Mouse (Mus musculus) fibroblast of lung, adult 2 months (primary cell): ENCODE measurements around the gene Rapgef6.

Source experiments
- DNase-seq: peaks from one replicate; pipeline ENCODE4 v3.0.0-alpha.2; 2011; ENCODE audit warnings: low read depth

Gene Rapgef6

DNA sequence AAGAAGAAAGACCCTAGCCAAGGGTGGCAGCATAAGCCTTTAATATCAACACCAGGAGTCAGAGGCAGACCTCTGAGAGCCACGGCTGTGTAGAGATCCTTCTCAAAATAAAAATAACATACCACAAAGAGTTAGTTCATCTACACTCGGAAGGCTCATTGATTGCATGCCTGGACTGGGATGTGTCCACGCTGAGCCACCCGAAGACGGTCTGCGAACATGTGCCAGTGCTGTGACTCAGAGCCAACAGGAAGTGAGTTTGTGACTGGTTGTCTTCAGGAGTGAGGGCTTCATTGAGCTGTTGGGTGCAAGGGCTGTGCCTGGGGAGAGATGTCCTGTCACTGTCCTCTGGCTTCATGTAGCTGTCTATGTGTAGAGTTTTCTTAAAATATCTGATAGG, 171.0 kb downstream of the Rapgef6 start:
- DNase-seq: no peak

DNA sequence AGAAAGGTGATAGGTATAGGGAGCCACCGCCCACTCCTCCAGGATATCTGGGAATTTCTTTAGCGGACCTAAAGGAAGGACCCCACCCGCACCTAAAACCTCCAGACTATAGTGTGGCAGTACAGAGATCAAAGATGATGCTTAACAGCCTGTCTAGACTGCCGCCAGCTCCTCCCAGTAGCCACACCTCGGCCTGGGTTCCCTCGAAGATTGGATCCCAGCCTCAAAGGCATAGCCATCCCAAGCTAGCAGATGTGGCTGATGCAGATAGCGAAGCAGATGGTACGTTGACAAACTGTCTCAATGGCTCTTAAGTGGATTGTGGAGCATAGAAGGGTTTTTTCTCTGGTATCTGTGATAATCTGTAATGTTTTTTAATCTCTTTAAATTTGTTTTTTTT, 171.6 kb downstream of the Rapgef6 start:
- DNase-seq: no peak

DNA sequence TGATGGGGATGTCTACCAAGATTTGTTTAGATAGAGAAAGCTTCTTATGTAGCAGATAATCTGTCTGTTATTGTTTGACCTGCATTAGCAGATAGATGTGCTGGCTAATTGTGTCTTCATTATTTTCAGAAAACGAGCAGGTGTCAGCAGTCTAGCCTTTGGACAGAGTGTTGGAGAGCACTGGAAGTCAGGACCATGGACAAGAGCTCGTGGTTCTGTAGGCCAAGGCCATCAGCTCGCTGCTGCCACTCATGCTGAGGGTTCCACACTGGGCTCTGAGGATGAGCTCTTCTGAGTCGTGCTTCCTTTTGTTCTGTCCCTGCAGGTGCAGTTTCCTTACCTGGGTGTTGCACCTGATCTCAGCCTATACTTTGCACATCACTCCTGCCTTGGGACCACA, 173.3 kb downstream of the Rapgef6 start:
- no peak for DNase-seq

DNA sequence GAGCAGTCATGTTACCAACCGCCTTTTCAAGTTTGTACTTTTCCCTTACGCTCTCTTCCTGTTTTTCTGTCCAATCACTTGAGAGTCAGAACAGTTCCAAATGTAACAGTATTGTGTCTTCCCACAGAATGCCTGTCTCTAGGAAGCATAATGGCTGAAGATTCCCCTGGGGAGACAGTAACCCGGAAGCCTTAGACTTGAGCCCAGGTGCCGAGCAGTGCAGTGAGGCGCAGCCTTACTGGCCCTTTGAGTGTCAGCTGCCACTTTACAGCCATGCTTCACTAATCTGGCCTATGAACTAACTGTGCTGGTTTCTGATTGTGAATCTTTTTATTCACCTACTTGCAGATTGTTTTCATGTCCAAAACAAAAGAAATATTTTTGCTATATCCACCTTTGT, 175.0 kb downstream of the Rapgef6 start:
- no peak for DNase-seq

DNA sequence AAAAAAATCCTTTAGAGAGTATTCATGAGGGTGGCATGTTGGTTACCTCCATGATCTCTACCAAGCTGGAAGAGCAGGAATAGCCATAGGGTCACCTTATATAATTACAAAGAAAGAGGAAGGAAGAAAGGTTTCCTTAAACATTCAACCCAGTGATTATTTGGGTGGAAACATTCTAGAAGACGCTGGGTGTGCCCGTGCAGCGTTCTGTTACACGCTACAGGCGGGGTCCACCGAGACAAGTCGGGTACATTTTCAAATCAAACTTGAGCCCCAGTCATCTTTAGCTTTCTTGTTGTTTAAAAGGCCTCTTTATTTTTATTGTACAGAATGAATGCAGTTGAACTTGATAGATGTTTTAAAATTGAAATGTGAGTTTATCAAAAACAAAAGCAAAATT, 176.0 kb downstream of the Rapgef6 start:
- DNase-seq: no peak

DNA sequence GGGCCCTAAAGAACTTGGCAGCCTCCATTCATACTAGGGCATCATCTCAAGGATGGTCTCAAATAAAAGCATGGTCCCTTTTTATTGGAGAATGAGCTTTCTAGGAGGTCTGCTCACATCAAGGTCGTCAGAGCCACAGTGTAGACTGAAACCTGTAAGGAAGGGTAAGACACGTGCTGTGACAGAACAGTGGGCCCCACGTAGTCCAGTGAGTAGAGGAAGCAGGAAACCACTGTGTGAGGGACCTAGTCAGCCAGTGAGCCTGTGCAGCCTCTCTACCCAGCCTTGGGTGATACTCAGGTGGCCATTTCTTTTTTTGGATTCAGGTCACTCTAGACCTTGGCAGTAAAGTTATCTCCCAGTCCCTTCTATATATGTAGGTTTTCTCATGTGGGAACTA, 177.3 kb downstream of the Rapgef6 start:
- no peak for DNase-seq

DNA sequence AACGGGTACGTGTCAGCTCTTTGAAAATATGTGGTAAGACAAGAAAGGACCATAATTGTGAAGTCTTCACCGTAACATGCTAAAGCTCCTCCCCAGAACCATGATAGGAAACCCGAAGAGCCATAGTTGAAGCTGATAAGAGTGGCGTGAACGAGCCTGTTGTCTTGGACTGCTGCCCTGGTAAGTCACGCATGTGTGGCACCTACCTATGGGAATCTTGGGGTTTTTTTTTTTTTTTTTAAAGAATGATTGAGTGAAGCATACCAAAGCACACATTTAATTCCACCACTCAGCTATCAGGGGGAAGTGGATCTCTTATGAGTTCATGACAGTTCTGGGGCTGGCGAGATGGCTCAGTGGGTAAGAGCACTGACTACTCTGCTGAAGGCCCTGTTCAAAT, 179.2 kb downstream of the Rapgef6 start:
- no peak for DNase-seq

DNA sequence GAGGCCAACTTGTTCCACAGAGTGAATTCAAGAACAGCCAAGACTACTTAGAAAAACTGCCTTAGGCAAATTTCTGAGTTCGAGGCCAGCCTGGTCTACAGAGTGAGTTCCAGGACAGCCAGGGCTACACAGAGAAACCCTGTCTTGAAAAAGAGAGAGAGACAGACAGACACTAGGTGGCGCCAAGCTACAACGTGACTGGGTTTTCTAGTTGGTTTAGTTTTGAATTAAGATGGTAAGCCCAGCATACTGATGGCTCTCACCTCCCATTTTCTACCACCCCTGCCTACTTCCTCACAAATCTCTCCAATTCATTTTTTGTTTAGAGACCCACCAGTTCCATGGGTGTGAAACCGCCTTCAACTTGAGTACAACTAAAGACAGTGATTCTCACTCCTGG, 180.7 kb downstream of the Rapgef6 start:
- DNase-seq: peak; percentile 36

DNA sequence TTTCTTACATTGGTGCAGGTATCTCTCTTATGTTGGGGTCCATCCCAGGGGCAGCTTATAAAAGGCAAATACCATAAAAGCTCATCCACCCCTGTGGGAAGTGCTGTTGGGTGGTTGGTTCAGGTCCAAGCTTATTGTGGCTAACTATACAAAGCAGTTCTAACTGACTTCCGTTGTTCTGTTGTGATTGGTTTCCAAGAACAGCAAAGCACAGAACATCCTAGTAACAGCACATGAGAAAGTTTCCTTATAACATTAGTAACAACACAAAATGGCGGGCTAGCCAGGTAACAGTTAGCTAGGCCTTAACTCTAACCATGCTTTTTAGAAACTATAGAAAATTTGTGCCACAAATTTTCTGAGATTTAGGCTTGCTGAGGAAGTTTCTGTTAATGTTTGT, 185.5 kb downstream of the Rapgef6 start:
- no peak for DNase-seq

DNA sequence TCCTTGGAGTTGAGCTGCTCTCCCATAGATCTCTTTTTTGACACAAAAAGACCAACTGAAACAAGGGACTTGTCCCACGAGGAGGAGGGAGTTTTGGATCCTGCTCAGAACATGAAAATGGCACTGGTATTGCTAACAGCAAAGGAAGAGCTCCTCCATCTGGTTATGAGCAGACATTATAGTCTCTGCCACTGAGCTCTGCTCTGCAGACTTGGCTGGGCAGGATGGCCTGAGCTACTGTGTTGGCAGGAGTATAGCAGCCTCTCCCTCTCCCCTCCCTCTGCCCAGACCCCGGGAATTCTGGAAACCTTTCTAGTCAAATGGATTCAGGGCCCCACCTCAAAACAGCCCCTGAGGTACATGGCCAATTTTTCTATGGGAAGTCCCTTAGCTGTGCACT, 187.0 kb downstream of the Rapgef6 start:
- DNase-seq: no peak

DNA sequence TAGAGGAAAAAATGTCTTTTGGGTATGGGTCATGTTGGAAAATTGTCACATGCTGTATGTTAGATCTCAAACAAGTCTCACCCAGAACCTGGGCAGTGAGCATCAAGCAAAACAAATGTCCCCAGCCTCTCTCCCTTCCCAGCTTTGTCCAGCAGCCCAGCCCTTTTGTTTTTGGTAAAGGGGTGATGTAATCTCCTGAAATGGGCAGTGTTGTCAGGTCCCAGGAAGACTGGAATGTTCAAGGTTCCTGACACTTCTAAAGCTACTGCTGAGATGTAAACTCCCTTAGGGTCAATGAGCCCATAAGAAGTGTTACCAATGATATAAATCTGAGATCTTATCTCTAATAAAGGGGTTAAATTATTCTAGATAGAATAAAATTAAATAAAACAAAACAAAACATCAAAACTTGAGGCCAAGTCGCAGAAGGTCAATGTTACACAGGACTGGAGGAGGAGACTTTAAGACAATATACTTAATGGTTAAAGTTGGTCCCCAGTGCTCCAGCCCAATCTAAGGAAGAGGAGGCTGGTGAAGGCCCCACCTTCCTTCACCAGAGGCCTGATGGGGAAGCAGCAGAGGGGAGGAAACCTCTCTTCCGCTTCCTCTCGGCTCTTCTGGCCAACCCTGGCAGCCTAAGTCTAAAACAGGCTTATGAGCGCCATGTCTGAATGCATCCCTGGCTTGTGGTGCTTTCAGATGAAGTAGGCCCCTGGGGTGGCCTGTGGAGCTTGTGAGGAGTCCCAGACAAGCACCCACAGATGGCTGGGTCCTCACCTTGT, 188.1 kb downstream of the Rapgef6 start:
- no peak for DNase-seq

DNA sequence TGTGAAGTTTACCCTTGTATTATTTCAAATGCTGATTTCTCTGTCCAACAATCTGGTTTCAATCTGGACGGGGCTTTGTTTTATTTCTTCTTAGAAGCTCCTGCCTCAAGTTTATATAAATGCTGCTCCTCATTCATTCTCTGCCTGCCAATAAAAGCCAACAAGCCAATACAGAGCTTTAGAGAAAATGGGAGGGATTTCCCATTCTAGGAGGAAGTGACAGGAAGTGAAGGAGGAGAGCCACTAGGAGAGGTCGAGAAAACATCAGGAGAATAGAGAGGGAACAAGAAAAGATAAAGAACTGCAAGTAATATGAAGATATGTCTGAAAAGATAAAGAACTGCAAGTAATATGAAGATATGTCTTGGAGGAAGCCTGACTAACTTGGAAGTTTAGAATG, 190.2 kb downstream of the Rapgef6 start:
- DNase-seq: no peak

DNA sequence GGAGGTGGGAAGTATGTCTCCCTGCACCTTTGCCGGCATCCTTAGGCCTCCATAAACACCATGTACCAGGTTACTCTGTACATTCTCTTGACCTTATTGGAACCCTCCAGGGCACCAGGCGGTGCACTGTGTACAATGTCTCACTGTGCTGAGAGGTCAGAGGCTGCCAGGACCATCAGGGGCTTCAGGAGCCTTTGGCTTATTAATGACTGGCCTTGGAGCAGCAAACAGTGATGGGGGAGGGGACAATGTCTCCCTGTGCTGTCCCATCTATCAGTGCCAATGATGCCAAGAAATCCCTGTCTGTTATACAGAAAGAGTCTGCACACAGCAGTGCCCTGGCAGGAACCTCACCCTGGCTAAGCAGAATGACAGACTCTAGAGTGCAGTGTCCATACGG, 195.2 kb downstream of the Rapgef6 start:
- no peak for DNase-seq

DNA sequence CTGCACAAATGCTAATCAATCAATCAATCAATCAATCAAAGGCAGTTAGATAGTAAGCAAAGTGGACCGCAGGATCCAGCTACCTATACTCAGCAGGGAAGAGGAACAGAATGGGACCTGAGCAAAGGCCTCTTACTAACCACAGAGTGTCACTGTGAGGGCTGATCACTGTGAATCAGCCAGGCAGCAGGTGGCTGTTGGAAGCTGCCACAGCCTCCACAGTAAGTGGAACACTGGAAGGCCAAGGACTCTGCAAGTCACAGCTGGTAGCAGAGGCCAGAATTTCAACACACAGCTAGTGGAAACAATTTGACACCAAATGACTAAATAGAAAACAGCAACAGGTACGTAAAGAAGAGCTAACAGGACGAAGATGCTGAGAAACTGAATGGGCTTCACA, 196.0 kb downstream of the Rapgef6 start:
- DNase-seq: no peak

DNA sequence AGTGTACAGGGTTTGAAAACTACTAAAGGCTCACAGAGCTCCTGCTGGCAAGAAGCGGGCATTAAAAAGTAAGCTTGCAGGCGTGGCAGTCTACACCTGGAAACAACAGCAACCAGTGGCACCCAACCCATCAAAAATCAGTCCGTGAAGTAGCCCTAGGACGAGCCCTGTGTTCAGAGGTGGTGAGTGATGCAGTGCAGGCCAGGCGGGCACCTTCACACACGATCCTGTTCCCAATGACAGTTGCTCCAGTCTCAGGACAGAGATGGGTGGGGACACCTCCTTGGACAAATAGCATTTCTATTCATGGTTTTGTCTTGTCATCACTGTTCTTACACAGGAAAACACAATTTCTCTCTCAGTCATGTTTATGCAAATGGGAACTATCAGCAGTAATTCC, 199.4 kb downstream of the Rapgef6 start:
- DNase-seq: no peak

DNA sequence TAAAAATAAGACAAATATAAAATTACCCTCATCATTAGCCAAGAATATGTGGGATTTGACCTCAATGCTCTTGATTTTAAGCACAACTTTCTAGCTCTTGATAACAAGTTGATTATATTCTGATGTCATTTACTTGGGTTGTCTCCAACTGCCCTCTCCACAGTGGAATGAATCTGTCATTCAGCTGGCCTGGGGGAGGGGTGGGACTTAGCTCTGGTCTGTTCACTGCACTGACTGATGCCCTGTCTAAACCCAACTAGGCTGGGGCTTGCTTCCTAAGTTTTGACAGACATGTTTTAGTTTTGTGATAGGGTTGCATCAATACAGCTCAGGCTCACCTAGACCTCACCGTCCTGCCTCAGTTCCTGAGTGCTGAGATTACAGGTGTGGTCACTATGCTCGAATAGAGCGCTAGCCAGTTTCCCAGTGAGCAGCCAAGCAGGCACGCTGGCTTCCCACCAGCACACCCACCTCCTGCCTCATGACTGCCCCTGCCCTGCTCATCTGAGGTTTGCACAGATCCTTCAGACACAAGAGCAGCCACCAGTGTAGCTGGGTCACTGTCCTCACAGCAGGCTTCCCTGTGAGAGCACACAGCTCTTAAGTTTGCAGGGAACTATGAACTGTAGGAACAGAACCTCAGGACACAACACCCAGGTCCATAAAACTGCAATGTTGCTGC, 201.8 kb downstream of the Rapgef6 start:
- no peak for DNase-seq

DNA sequence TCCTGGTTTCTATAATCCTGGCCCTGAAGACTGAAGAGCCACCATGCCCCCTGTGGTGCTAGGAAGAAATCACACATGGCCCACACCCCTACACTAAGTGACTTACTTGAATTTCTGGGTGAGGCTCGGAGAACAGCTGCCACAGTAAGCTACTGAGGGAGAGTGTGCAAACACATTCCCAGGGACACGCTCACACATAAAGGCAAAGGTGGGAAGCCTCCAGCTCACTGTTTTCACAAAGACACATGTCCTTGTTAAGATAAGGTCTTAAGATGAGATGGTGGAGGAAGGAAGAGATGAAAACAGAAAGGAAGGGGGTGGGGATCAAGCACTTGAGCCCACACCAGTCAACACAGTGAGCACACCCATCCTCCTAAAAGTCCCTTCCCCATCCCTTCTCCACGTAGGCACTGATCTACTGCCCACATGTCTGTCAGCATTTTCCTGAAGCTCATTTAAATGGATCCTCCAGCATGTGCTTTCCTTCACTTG, 204.0 kb downstream of the Rapgef6 start:
- DNase-seq: no peak

DNA sequence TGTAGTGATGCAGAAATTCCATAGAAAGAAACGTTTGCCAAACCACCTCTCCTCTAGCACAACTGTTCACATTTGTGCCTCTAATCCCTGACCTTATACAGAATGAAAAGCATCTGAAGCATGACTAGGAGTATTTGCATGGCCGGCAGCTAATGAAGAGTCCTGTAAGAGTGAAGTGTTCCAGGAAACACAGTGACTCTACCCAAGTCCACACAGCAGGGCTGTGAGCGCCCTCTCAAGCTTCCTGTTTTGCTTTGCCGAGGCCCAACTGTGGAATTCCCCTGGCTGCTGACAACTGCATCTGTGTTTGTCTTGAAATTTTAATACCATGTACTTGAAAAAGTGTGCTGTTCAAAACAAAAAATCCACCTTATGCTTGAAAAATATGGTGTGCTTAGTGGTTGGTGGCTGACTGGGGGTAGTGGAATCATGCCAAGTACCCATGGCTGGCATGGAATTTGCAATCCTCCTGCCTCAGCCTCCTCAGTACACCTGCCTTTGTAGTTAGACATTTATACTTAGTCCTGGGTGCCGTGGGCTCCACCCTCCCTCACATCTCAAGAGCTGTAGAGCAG, 204.8 kb downstream of the Rapgef6 start:
- peak; percentile 48 for DNase-seq

DNA sequence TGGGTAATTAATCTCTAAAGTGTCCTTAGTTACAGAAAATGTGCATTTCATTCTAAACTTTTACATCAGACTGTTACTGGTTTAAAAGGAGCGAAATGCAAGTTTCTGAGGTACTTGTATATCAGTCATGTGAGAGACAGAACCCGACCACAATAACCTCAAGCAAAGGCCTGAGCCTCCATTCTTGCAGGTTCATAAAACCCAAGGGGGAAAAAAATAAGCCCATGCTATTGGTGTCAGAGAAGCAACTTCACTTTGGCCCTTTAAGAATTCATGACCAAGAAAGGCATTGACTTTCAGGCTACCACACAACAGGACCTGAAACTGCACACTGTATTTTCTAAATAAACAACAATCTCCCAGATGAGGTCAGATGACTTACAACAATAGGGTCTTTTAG, 205.7 kb downstream of the Rapgef6 start:
- DNase-seq: no peak

DNA sequence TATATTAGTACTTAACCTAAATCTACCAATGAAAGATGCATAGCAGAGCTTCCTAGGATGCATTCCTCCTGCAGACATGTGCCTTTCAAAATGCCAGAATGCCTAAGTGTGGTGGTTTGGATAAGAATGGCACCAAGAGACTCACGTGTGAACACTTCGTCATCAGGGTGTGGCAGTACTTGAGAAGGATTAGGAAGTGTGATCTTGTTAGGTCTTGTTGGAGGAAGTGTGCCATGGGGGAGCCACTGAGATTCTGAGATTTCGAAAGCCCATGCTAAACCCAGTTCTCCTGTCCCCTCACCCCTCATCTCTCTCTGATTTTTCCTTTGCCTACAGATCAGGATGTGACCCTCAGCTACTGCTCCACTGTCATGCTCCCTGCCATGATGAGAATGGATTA, 206.7 kb downstream of the Rapgef6 start:
- DNase-seq: no peak

DNA sequence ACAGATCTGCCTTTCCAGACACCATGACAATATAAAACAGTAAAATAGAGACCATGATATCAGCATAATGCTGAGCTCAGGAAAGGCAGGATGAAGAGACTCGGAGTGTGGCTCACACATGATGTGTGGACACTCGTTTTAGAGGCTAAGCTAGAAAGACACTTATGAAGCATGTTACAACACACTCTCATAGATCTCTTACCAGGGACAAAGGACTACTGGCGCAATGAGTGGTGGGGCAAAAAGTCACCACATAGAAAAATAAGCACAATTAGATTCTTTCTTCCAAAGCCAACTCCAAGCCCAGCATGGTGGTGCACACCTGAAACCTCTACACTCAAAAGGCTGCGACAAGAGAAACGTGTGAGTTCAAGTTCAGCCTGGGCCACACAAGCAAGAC, 208.3 kb downstream of the Rapgef6 start:
- no peak for DNase-seq

DNA sequence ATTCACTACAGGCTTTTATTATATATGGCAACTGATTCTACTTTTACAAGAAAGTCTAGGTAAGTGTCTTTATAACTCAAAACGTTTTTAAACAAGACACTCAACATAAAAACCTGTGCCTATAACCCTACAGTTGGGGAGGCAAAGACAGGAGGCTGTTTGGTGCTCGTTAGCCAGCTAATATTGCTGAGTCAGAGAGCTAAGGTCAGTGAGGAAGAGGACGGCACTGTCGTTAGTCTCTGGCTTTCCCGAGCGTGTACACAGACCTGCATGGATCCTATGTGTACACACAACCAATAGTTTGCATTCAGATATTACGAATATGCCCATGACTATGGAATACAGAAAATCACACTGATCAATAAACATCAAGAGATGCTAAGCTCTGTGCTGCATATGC, 208.7 kb downstream of the Rapgef6 start:
- DNase-seq: no peak

DNA sequence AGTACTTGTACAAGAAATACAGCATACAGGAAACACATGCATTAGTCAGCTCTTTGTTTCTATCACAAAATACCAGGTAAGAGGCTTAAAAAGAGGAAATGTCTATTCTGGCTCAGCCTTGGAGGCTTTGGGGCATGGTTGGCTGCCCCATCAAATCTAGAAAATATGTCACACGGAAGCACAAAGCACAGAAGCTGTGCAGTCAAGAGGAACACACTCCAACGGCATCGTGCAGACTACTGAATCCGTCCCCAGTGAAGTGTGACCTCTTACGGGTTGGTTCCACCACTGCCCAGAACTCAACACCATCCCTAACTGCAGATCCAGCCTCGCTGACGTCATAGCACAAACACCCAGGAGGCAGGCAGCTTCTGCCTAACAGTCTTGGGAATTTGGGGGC, 210.9 kb downstream of the Rapgef6 start:
- no peak for DNase-seq
